ENCODE assay signal across 26 mouse cellular contexts in genomic region chr10:99150016-99150415, GRCm38 (mm10). TPM values are rescaled to one million over a fixed set of nuclear protein-coding genes. Genes with fewer than 3 reads are reported as not detected.
"Had no signal": no experiment of that assay in that cellular context is flagged by ENCODE, and none has a peak within 500 bp of the region (broad histone marks: within the 10 kb centered on the region; RNA-seq: fewer than 3 reads in every experiment).

No protein-coding gene starts in this region.

- H3K27ac ChIP-seq: kidney, embryonic 15.5 days; left cerebral cortex, adult 2 months; limb, embryonic 13.5 days; liver, embryonic 14.5 days; midbrain, embryonic 10.5 days; neural tube, embryonic 13.5 days had no signal

- H3K9ac ChIP-seq: kidney, embryonic 15.5 days; limb, embryonic 13.5 days; liver, embryonic 14.5 days; neural tube, embryonic 13.5 days had no signal

- ATAC-seq: intestine, embryonic 16.5 days; lung, postnatal 0 days; midbrain, embryonic 16.5 days had no signal

- H3K4me1 ChIP-seq: kidney, embryonic 15.5 days; limb, embryonic 13.5 days; midbrain, embryonic 10.5 days; neural tube, embryonic 13.5 days had no signal

- DNase-seq: kidney, adult 2 months; kidney, postnatal 14 days; lung, adult 2 months; lung, postnatal 4 days; retina, postnatal 1 day; right cerebral cortex, postnatal 4 days; spleen, adult 18-20 months; thymus, adult 2 months; thymus, postnatal 25 days had no signal

- H3K4me2 ChIP-seq: kidney, embryonic 15.5 days; limb, embryonic 13.5 days; neural tube, embryonic 13.5 days had no signal

- H3K27me3 ChIP-seq: kidney, embryonic 15.5 days; limb, embryonic 13.5 days; neural tube, embryonic 13.5 days had no signal

- H3K9me3 ChIP-seq: kidney, embryonic 15.5 days; limb, embryonic 13.5 days; midbrain, embryonic 10.5 days; neural tube, embryonic 13.5 days had no signal

- H3K4me3 ChIP-seq: kidney, embryonic 15.5 days; left cerebral cortex, adult 2 months; limb, embryonic 13.5 days; midbrain, embryonic 10.5 days; neural tube, embryonic 13.5 days had no signal

RNA-seq across cellular contexts. Expression of gene Phxr2, which starts 23.9 kb away (rescaled TPM):
- total RNA-seq: layer of hippocampus, adult 8-10 months; layer of hippocampus, postnatal 25 days; left cerebral cortex, adult 2 months; left cerebral cortex, postnatal 14 days; megakaryocyte, adult 5-6 weeks had no signal
- polyA plus RNA-seq: intestine, embryonic 16.5 days; kidney, adult 2 months; kidney, embryonic 15.5 days; large intestine, adult 2 months; limb, embryonic 13.5 days; liver, embryonic 14.5 days; lung, adult 2 months; lung, postnatal 0 days; midbrain, embryonic 16.5 days; neural tube, embryonic 13.5 days; stomach, embryonic 14.5 days; testis, adult 2 months; urinary bladder, adult 2 months had no signal
